Mouse (Mus musculus): ENCODE measurements around the gene Zfp961. TPM values are rescaled to one million over a fixed set of nuclear protein-coding genes. Genes with fewer than 3 reads are reported as not detected.
"Not testable (repeated sequence)": the region's sequence is repeated elsewhere in the genome, so short reads cannot be mapped to it uniquely, and the experiment has no call there.

The Zfp961 gene
- polyA plus RNA-seq, 1 experiment: 7.9 TPM

GRCm38 (mm10) chr8:72006763-72007162, 55.9 kb downstream of the Zfp961 start:
- WGBS: 92% methylated on average over 1 of the region's 1 CpGs
- H3K27ac ChIP-seq (ENCODE audit: control insufficient read depth, insufficient read depth, low read length): no peak overlapping the region
- H3K4me3 ChIP-seq (ENCODE audit: control insufficient read depth, insufficient read depth, low read length): no peak overlapping the region
- H3K27me3 ChIP-seq (ENCODE audit: control insufficient read depth, insufficient read depth, low read length): no peaks in the 10 kb centered on the region
- TF ChIP-seq POLR2A (IDR thresholded peaks at IDR 0.05; ENCODE audit: control insufficient read depth, extremely low read depth, insufficient read depth, low read length, poor library complexity) (no peak), CTCF (IDR thresholded peaks at IDR 0.05; ENCODE audit: borderline replicate concordance, control insufficient read depth, extremely low read depth, insufficient read depth, low read length, poor library complexity) (no peak)
- 0 out of 2 replicates have a peak, but pooled peaks cover 11% of the 10 kb centered on the region for H3K4me1 ChIP-seq (replicated peaks; ENCODE audit: control insufficient read depth, insufficient read depth, low read length)
- no peak for DNase-seq
- H3K36me3 ChIP-seq (ENCODE audit: control insufficient read depth, insufficient read depth, low read length): no peaks in the 10 kb centered on the region

- 1% methylated on average over 3 of the region's 3 CpGs for WGBS
- H3K27ac ChIP-seq (ENCODE audit: control insufficient read depth, insufficient read depth, low read length): no peak overlapping the region
- H3K27me3 ChIP-seq (ENCODE audit: control insufficient read depth, insufficient read depth, low read length): no peaks in the 10 kb centered on the region
- 0 out of 2 replicates have a peak, but pooled peaks cover 11% of the 10 kb centered on the region for H3K4me1 ChIP-seq (replicated peaks; ENCODE audit: control insufficient read depth, insufficient read depth, low read length)
- DNase-seq: no peak
- no peak overlapping the region for H3K4me3 ChIP-seq (ENCODE audit: control insufficient read depth, insufficient read depth, low read length)
- TF ChIP-seq CTCF (IDR thresholded peaks at IDR 0.05; ENCODE audit: borderline replicate concordance, control insufficient read depth, extremely low read depth, insufficient read depth, low read length, poor library complexity): no peak
- no peak for TF ChIP-seq POLR2A (IDR thresholded peaks at IDR 0.05; ENCODE audit: control insufficient read depth, extremely low read depth, insufficient read depth, low read length, poor library complexity)
- H3K36me3 ChIP-seq (ENCODE audit: control insufficient read depth, insufficient read depth, low read length): no peaks in the 10 kb centered on the region
Observed at GRCm38 (mm10) chr8:72008134-72008641, 57.4 kb downstream of the Zfp961 start.

GRCm38 (mm10) chr8:72009473-72009872, 58.6 kb downstream of the Zfp961 start, which contains the start of gene Cyp4f18:
Gene Cyp4f18 (minus strand): TSS chr8:72009626.
- Histone ChIP-seq H3K4me1 (replicated peaks; ENCODE audit: control insufficient read depth, insufficient read depth, low read length) (0 out of 2 replicates have a peak, but pooled peaks cover 11% of the 10 kb centered on the region), H3K27ac (ENCODE audit: control insufficient read depth, insufficient read depth, low read length) (no peak within 1 kb of the TSS), H3K36me3 (ENCODE audit: control insufficient read depth, insufficient read depth, low read length) (no peaks in the 10 kb centered on the region), H3K27me3 (ENCODE audit: control insufficient read depth, insufficient read depth, low read length) (no peaks in the 10 kb centered on the region), H3K4me3 (ENCODE audit: control insufficient read depth, insufficient read depth, low read length) (no peak within 1 kb of the TSS)
- 82% methylated on average over 3 of the region's 3 CpGs for WGBS
- no peak for TF ChIP-seq POLR2A (IDR thresholded peaks at IDR 0.05; ENCODE audit: control insufficient read depth, extremely low read depth, insufficient read depth, low read length, poor library complexity)
- TF ChIP-seq CTCF (IDR thresholded peaks at IDR 0.05; ENCODE audit: borderline replicate concordance, control insufficient read depth, extremely low read depth, insufficient read depth, low read length, poor library complexity): no peak
- no peak for DNase-seq

GRCm38 (mm10) chr8:72013506-72014228, 62.8 kb downstream of the Zfp961 start:
- not testable (repeated sequence) for H3K36me3 ChIP-seq (ENCODE audit: control insufficient read depth, insufficient read depth, low read length); H3K4me1 ChIP-seq (replicated peaks; ENCODE audit: control insufficient read depth, insufficient read depth, low read length); H3K27ac ChIP-seq (ENCODE audit: control insufficient read depth, insufficient read depth, low read length); H3K27me3 ChIP-seq (ENCODE audit: control insufficient read depth, insufficient read depth, low read length); DNase-seq; H3K4me3 ChIP-seq (ENCODE audit: control insufficient read depth, insufficient read depth, low read length)
- WGBS: 79% methylated on average over 6 of the region's 6 CpGs

- DNase-seq: not testable (repeated sequence)
- 44% methylated on average over 2 of the region's 2 CpGs for WGBS
Observed at GRCm38 (mm10) chr8:72017339-72017738, 66.5 kb downstream of the Zfp961 start.

GRCm38 (mm10) chr8:72018141-72018540, 67.3 kb downstream of the Zfp961 start:
- Histone ChIP-seq H3K4me3 (ENCODE audit: control insufficient read depth, insufficient read depth, low read length) (no peak overlapping the region), H3K27ac (ENCODE audit: control insufficient read depth, insufficient read depth, low read length) (no peak overlapping the region), H3K36me3 (ENCODE audit: control insufficient read depth, insufficient read depth, low read length) (no peaks in the 10 kb centered on the region), H3K4me1 (replicated peaks; ENCODE audit: control insufficient read depth, insufficient read depth, low read length) (0 out of 2 replicates have a peak, but pooled peaks cover 3% of the 10 kb centered on the region), H3K27me3 (ENCODE audit: control insufficient read depth, insufficient read depth, low read length) (no peaks in the 10 kb centered on the region)
- WGBS: 86% methylated on average over 2 of the region's 2 CpGs
- DNase-seq: no peak
- TF ChIP-seq CTCF (IDR thresholded peaks at IDR 0.05; ENCODE audit: borderline replicate concordance, control insufficient read depth, extremely low read depth, insufficient read depth, low read length, poor library complexity) (no peak), POLR2A (IDR thresholded peaks at IDR 0.05; ENCODE audit: control insufficient read depth, extremely low read depth, insufficient read depth, low read length, poor library complexity) (no peak)

More at GRCm38 (mm10) chr8:72017339-72017738, 66.5 kb downstream of the Zfp961 start:
- H3K4me3 ChIP-seq (ENCODE audit: control insufficient read depth, insufficient read depth, low read length); H3K36me3 ChIP-seq (ENCODE audit: control insufficient read depth, insufficient read depth, low read length); H3K4me1 ChIP-seq (replicated peaks; ENCODE audit: control insufficient read depth, insufficient read depth, low read length); H3K27me3 ChIP-seq (ENCODE audit: control insufficient read depth, insufficient read depth, low read length); H3K27ac ChIP-seq (ENCODE audit: control insufficient read depth, insufficient read depth, low read length): not testable (repeated sequence)

- whole genome bisulfite sequencing: 91% methylated on average over 1 of the region's 1 CpGs
- not testable (repeated sequence) for H3K4me3 ChIP-seq (ENCODE audit: control insufficient read depth, insufficient read depth, low read length); DNase-seq; H3K27ac ChIP-seq (ENCODE audit: control insufficient read depth, insufficient read depth, low read length); H3K36me3 ChIP-seq (ENCODE audit: control insufficient read depth, insufficient read depth, low read length); H3K4me1 ChIP-seq (replicated peaks; ENCODE audit: control insufficient read depth, insufficient read depth, low read length); H3K27me3 ChIP-seq (ENCODE audit: control insufficient read depth, insufficient read depth, low read length)
Observed at GRCm38 (mm10) chr8:72019022-72019421, 68.2 kb downstream of the Zfp961 start.

Measured in thymus, adult 2 months (tissue).